In the genomic region with DNA sequence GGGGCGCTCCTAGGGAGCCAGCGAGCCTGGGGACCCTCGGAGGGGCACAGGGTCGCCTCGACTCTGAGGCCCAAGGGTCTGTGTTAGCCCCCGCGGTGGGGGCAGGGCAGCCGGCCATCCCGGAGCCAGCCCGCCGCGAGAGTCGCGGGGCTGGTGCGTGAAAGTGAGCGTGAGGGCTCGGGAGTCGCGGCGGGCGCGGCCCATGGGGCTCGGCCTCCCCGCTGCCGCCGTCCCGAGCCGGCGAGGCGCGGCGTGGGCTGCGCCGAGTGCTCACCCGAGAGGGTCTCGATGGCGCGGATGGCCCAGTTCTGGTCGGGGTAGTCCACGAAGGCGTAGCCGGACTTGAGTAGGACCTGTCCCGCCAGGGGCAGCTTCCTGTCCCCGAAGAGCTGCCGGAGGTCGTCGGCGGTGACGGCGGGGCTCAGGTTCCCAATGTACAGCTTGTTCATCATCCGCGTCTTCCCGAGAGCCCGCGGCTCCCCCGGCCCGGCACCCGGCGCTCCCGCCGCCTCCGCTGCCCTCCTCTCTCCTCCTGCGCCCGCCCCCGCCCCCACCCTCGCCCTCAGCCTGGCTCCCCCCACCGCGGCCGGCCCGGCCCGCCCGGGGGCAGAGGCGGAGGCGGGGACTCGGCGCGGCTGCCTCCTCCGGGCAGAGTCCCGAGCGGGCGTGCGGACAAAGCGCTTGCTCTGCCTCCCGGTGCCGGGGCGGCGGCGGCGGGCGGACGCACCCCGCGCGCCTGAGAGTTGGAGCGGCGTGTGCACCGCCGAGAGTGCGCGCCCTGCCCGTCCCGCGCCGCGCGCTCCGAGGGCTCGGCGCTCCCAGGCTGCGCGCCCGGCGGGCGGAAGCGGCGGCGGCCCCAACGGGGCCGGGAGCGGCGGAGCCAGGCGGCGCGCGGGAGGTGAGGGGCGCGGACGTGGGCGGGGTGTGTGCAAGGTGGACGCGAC, we compare ENCODE assay signal across 8 mouse cellular contexts. TPM values are rescaled to one million over a fixed set of nuclear protein-coding genes. Genes with fewer than 3 reads are reported as not detected.
DNase-seq lines count a peak whose midpoint lies in the region; ATAC-seq and TF ChIP-seq lines count a peak whose summit lies in the region.

A gene (minus strand): TSS at position 788 of the 944 bp plus-strand sequence.

- TF ChIP-seq POLR2A in brain, embryonic 14.5 days (IDR thresholded peaks at IDR 0.05; ENCODE audit: borderline replicate concordance, extremely low read depth, insufficient read depth, insufficient read length, poor library complexity, severe bottlenecking): peak; percentile 81; the same call in 1 of the 2 replicates

- peak within 1 kb of the TSS; percentile 98 for H3K4me2 ChIP-seq in hindbrain, embryonic 16.5 days (ENCODE audit: low read length)
- peak within 1 kb of the TSS; percentile 64 for H3K4me2 ChIP-seq in liver, embryonic 11.5 days

- H3K36me3 ChIP-seq in hindbrain, embryonic 16.5 days (ENCODE audit: control insufficient read depth, insufficient read depth, low read length): no peaks in the 10 kb centered on the region
- no peaks in the 10 kb centered on the region for H3K36me3 ChIP-seq in liver, embryonic 11.5 days (ENCODE audit: control insufficient read depth, insufficient read depth, low read length)

- peak within 1 kb of the TSS; percentile 87 for H3K9ac ChIP-seq in hindbrain, embryonic 16.5 days (ENCODE audit: low read depth, low read length)
- peak within 1 kb of the TSS; percentile 82 for H3K9ac ChIP-seq in liver, embryonic 11.5 days (ENCODE audit: low read depth, low read length)

- peak; percentile 39 to 51 for DNase-seq in cerebellum, postnatal 10 days
- DNase-seq in brain, embryonic 14.5 days (ENCODE audit: low read depth): peak; percentile 74
- peak; percentile 70 for DNase-seq in gastrocnemius, postnatal 14 days
- DNase-seq in liver, embryonic 11.5 days (ENCODE audit: low spot score): peak; percentile 79
- peak; percentile 83 for DNase-seq in neural tube, embryonic 10.5 days (ENCODE audit: extremely low spot score, low spot score)
- DNase-seq in thymus, postnatal 36 days: peak; percentile 15 to 24

- no peak for ATAC-seq in cerebellum, adult (ENCODE audit: insufficient number of reproducible peaks, low FRiP score, low TSS enrichment)
- ATAC-seq in hindbrain, embryonic 16.5 days: peak; percentile 74
- peak; percentile 76 for ATAC-seq in liver, embryonic 11.5 days (replicated peaks; ENCODE audit: low FRiP score)

- intact Hi-C loops in gastrocnemius, postnatal 14 days (cut with DNase I; ENCODE audit: low total_unique reads): no loop called here

- no peak for TF ChIP-seq CTCF in brain, embryonic 14.5 days (IDR thresholded peaks at IDR 0.05; ENCODE audit: borderline replicate concordance, extremely low read depth, insufficient read depth, insufficient read length)

- peaks cover 14% of the 10 kb centered on the region for H3K4me1 ChIP-seq in hindbrain, embryonic 16.5 days (ENCODE audit: control insufficient read depth, insufficient read depth, low read depth, low read length)
- no peaks in the 10 kb centered on the region for H3K4me1 ChIP-seq in liver, embryonic 11.5 days (replicated peaks; ENCODE audit: control insufficient read depth, insufficient read depth, low read length)

- under 1% methylated on average over 64 of the region's 131 CpGs for WGBS in hindbrain, embryonic 16.5 days
- under 1% methylated on average over 121 of the region's 131 CpGs for WGBS in liver, embryonic 11.5 days

- H3K27ac ChIP-seq in hindbrain, embryonic 16.5 days (ENCODE audit: low read depth, low read length): peak within 1 kb of the TSS; percentile 76
- peak within 1 kb of the TSS; percentile 52 for H3K27ac ChIP-seq in liver, embryonic 11.5 days (ENCODE audit: low read depth, low read length)

- H3K27me3 ChIP-seq in hindbrain, embryonic 16.5 days (replicated peaks; ENCODE audit: control insufficient read depth, insufficient read depth, low read length): no peaks in the 10 kb centered on the region
- H3K27me3 ChIP-seq in liver, embryonic 11.5 days (replicated peaks; ENCODE audit: control insufficient read depth, insufficient read depth, low read length): peaks cover 43% of the 10 kb centered on the region

- peak within 1 kb of the TSS; percentile 84 for H3K4me3 ChIP-seq in hindbrain, embryonic 16.5 days (ENCODE audit: low read length)
- peak within 1 kb of the TSS; percentile 82 for H3K4me3 ChIP-seq in liver, embryonic 11.5 days (ENCODE audit: low read depth, low read length)

- H3K9me3 ChIP-seq in hindbrain, embryonic 16.5 days (ENCODE audit: control insufficient read depth, low read length): no peaks in the 10 kb centered on the region
- H3K9me3 ChIP-seq in liver, embryonic 11.5 days (ENCODE audit: control insufficient read depth, low read length): no peaks in the 10 kb centered on the region

RNA-seq across cellular contexts. Expression of the gene that starts here (rescaled TPM):
- 18.7 and 23.8 TPM in 2 replicates for polyA plus RNA-seq in brain, embryonic 14.5 days (2012; rRNA removed)
- 1 to 10 TPM; 4.7 to 6.9 TPM for total RNA-seq in gastrocnemius, postnatal 14 days (2021)
- polyA plus RNA-seq in hindbrain, embryonic 16.5 days (2015; fragmentation: Nextera tagmentation; extraction: Ambion mirVana): 13.0 and 20.1 TPM in 2 replicates
- polyA plus RNA-seq in liver, embryonic 11.5 days (2014; fragmentation: Nextera tagmentation; extraction: Ambion mirVana): 75.1 and 77.1 TPM in 2 replicates

Comparison
In these comparisons a context has a peak if more than half of its experiments do, and no peak if none do; other contexts are left out.
1. DNase-seq: peak in every context shown above with its lines; median percentile 83 in neural tube, embryonic 10.5 days; 79 in liver, embryonic 11.5 days; 74 in brain, embryonic 14.5 days; 70 in gastrocnemius, postnatal 14 days; 45 in cerebellum, postnatal 10 days; 20 in thymus, postnatal 36 days.